Mouse (Mus musculus) lung, embryonic 14.5 days (tissue): ENCODE results near the gene Ovch2. TPM values are rescaled to one million over a fixed set of nuclear protein-coding genes. Genes with fewer than 3 reads are reported as not detected.

Experiments used
- ATAC-seq: fragments of 200-750 bp; cut with Nextera tagmentation; 2 replicates; pipeline ENCODE4 v1.8.0; 2017; ENCODE audit warnings: mild to moderate bottlenecking, moderate TSS enrichment, moderate library complexity; ENCODE audit not compliant: insufficient read depth
- DNase-seq: peaks from one replicate; pipeline ENCODE4 v3.0.0-alpha.2; 2015
- H3K27ac ChIP-seq: fragments of 300-500 bp; sonication (generic); 2 replicates; pipeline ENCODE4 v1.5.1; 2014; ENCODE audit warnings: low read depth, mild to moderate bottlenecking, moderate library complexity
- H3K27me3 ChIP-seq: fragments of 300-500 bp; sonication (generic); 2 replicates; pipeline ENCODE4 v1.6.1; 2014; ENCODE audit warnings: low read length, control low read depth; ENCODE audit not compliant: insufficient read depth
- H3K36me3 ChIP-seq: fragments of 300-500 bp; sonication (generic); 2 replicates; pipeline ENCODE4 v1.6.1; 2014; ENCODE audit warnings: control low read depth; ENCODE audit not compliant: insufficient read depth
- H3K4me1 ChIP-seq: fragments of 300-500 bp; sonication (generic); 2 replicates; pipeline ENCODE4 v1.6.1; 2014; ENCODE audit warnings: antibody characterized with exemption, control low read depth; ENCODE audit not compliant: insufficient read depth
- H3K4me2 ChIP-seq: fragments of 300-500 bp; sonication (generic); 2 replicates; pipeline ENCODE4 v1.6.1; 2014; ENCODE audit warnings: mild to moderate bottlenecking
- H3K4me3 ChIP-seq: fragments of 300-500 bp; sonication (generic); 2 replicates; pipeline ENCODE4 v1.5.1; 2014; ENCODE audit warnings: low read depth, low read length
- H3K9ac ChIP-seq: fragments of 300-500 bp; sonication (generic); 2 replicates; pipeline ENCODE4 v1.6.1; 2014
- H3K9me3 ChIP-seq: fragments of 300-500 bp; sonication (generic); 2 replicates; pipeline ENCODE4 v1.6.1; 2016; ENCODE audit warnings: low read depth, low read length, control low read depth
- CTCF ChIP-seq: IDR thresholded peaks from 2 replicates; pipeline ENCODE4 v1.5.1; 2016; ENCODE audit warnings: antibody characterized with exemption, low read depth
- WGBS: fragments of 180-500 bp; shearing (Covaris S2); extraction: QIAGEN DNeasy Blood & Tissue Kit; methylation state at CpG from one replicate; pipeline ENCODE4 v1.1.7; 2014; 5-methylcytosine and 5-hydroxymethylcytosine counted together
- polyA plus RNA-seq: library from polyadenylated mRNA; unstranded; fragments of >200 nt; fragmentation: Nextera tagmentation; extraction: Ambion mirVana; gene quantifications from 2 replicates; pipeline ENCODE4 v1.2.1, GENCODE M21; 2014

Ovch2 gene
- polyA plus RNA-seq, 1 experiment from 2014 or later, result not detected

GRCm38 (mm10) chr7:107796500-107796899, 4.5 kb downstream of the Ovch2 start:
- Histone ChIP-seq H3K27ac (no peak overlapping the region), H3K9me3 (no peaks in the 10 kb centered on the region), H3K27me3 (no peaks in the 10 kb centered on the region), H3K9ac (no peak overlapping the region), H3K4me2 (no peak overlapping the region), H3K4me1 (no peaks in the 10 kb centered on the region), H3K36me3 (no peaks in the 10 kb centered on the region), H3K4me3 (no peak overlapping the region)
- 89% methylated on average over 2 of the region's 2 CpGs for WGBS
- DNase-seq (no peak), ATAC-seq (no peak)
- no peak for TF ChIP-seq CTCF

GRCm38 (mm10) chr7:107787977-107788620, 12.9 kb downstream of the Ovch2 start:
- H3K9ac ChIP-seq, result no peak overlapping the region
- H3K4me3 ChIP-seq, result no peak overlapping the region
- H3K4me2 ChIP-seq, result no peak overlapping the region
- no peaks in the 10 kb centered on the region for H3K36me3 ChIP-seq
- DNase-seq (peak; percentile 61), ATAC-seq (no peak)
- H3K27me3 ChIP-seq, result no peaks in the 10 kb centered on the region
- WGBS, result 46% methylated on average over 3 of the region's 3 CpGs
- no peak overlapping the region for H3K27ac ChIP-seq
- H3K4me1 ChIP-seq, result no peaks in the 10 kb centered on the region
- no peaks in the 10 kb centered on the region for H3K9me3 ChIP-seq
- peak; percentile 66 for TF ChIP-seq CTCF

GRCm38 (mm10) chr7:107779611-107780010, 21.4 kb downstream of the Ovch2 start:
- no peaks in the 10 kb centered on the region for H3K36me3 ChIP-seq
- no peaks in the 10 kb centered on the region for H3K27me3 ChIP-seq
- 38% methylated on average over 4 of the region's 4 CpGs for WGBS
- no peak for ATAC-seq
- no peak overlapping the region for H3K4me2 ChIP-seq
- no peaks in the 10 kb centered on the region for H3K4me1 ChIP-seq
- TF ChIP-seq CTCF, result peak; percentile 77
- H3K9ac ChIP-seq, result no peak overlapping the region
- no peak overlapping the region for H3K27ac ChIP-seq
- DNase-seq, result peak; percentile 52
- no peak overlapping the region for H3K4me3 ChIP-seq
- H3K9me3 ChIP-seq, result no peaks in the 10 kb centered on the region

GRCm38 (mm10) chr7:107778216-107778615, 22.8 kb downstream of the Ovch2 start:
- H3K4me3 ChIP-seq, result no peak overlapping the region
- ATAC-seq (no peak), DNase-seq (no peak)
- no peak overlapping the region for H3K9ac ChIP-seq
- no peaks in the 10 kb centered on the region for H3K9me3 ChIP-seq
- no peaks in the 10 kb centered on the region for H3K4me1 ChIP-seq
- no peak overlapping the region for H3K27ac ChIP-seq
- H3K36me3 ChIP-seq, result no peaks in the 10 kb centered on the region
- no peak overlapping the region for H3K4me2 ChIP-seq
- no peak for TF ChIP-seq CTCF
- 66% methylated on average over 1 of the region's 1 CpGs for WGBS
- no peaks in the 10 kb centered on the region for H3K27me3 ChIP-seq

- Histone ChIP-seq H3K4me1 (no peaks in the 10 kb centered on the region), H3K9ac (no peak overlapping the region), H3K36me3 (no peaks in the 10 kb centered on the region), H3K9me3 (no peaks in the 10 kb centered on the region), H3K4me2 (no peak overlapping the region), H3K27me3 (no peaks in the 10 kb centered on the region), H3K27ac (no peak overlapping the region), H3K4me3 (no peak overlapping the region)
- WGBS, result 58% methylated on average over 6 of the region's 6 CpGs
- ATAC-seq (no peak), DNase-seq (no peak)
- TF ChIP-seq CTCF, result no peak
These were observed 30.2 kb downstream of the Ovch2 start for GRCm38 (mm10) chr7:107770812-107771211.

GRCm38 (mm10) chr7:107757308-107758151, 43.5 kb downstream of the Ovch2 start, which contains the start of gene Cyb5r2:
Gene Cyb5r2, minus strand, starts transcription at chr7:107758032.
- no peak within 1 kb of the TSS for H3K27ac ChIP-seq
- DNase-seq, result peak; percentile 61

GRCm38 (mm10) chr7:107756748-107757147, 44.3 kb downstream of the Ovch2 start:
- no peak for TF ChIP-seq CTCF
- no peak overlapping the region for H3K27ac ChIP-seq
- no peak overlapping the region for H3K4me3 ChIP-seq
- H3K27me3 ChIP-seq, result no peaks in the 10 kb centered on the region
- 98% methylated on average over 2 of the region's 2 CpGs for WGBS
- no peak overlapping the region for H3K9ac ChIP-seq
- no peak for ATAC-seq
- DNase-seq, result no peak
- no peaks in the 10 kb centered on the region for H3K36me3 ChIP-seq
- H3K4me2 ChIP-seq, result no peak overlapping the region
- H3K9me3 ChIP-seq, result no peaks in the 10 kb centered on the region
- H3K4me1 ChIP-seq, result no peaks in the 10 kb centered on the region

More at GRCm38 (mm10) chr7:107757308-107758151, 43.5 kb downstream of the Ovch2 start, which contains the start of gene Cyb5r2:
- H3K4me1 ChIP-seq, result no peaks in the 10 kb centered on the region
- no peaks in the 10 kb centered on the region for H3K27me3 ChIP-seq
- TF ChIP-seq CTCF, result no peak
- no peaks in the 10 kb centered on the region for H3K9me3 ChIP-seq
- no peak within 1 kb of the TSS; the same call in 1 of the 2 replicates for H3K9ac ChIP-seq
- 10% methylated on average over 23 of the region's 23 CpGs for WGBS
- peak within 1 kb of the TSS; percentile 17; the same call in 1 of the 2 replicates for H3K4me3 ChIP-seq
- peak; percentile 90 for ATAC-seq
- peak within 1 kb of the TSS; percentile 56 for H3K4me2 ChIP-seq
- no peaks in the 10 kb centered on the region for H3K36me3 ChIP-seq
